Mouse (Mus musculus) MEL (cell line): Measurements from ENCODE around the gene Tead4. TPM values are rescaled to one million over a fixed set of nuclear protein-coding genes. Genes with fewer than 3 reads are reported as not detected.

Experiments
- DNase-seq: peaks from one replicate; pipeline ENCODE4 v3.0.0; 2011; ENCODE audit warnings: low read depth, low spot score
- H3K27ac ChIP-seq: 2 replicates; pipeline ENCODE4 v1.5.1; 2012; ENCODE audit warnings: low read depth, mild to moderate bottlenecking, control low read depth, low read length, moderate library complexity; ENCODE audit not compliant: control insufficient read depth
- H3K27me3 ChIP-seq, 2 experiments: fragments of 150-350 bp in 1 of 2; sonication (generic) in 1 of 2; 2 replicates each; pipeline ENCODE4 v1.6.1; 2012; ENCODE audit warnings: low read length in 2 of 2, mild to moderate bottlenecking in 2 of 2, improper control_type of control experiment in 1 of 2, moderate library complexity in 1 of 2; ENCODE audit not compliant: insufficient read depth in 2 of 2, control insufficient read depth in 1 of 2
- H3K36me3 ChIP-seq, 2 experiments: 2 replicates each; pipeline ENCODE4 v1.6.1; 2012 to 2014; ENCODE audit warnings: low read length in 2 of 2, improper control_type of control experiment in 1 of 2, inconsistent platforms in 1 of 2, mild to moderate bottlenecking in 1 of 2; ENCODE audit not compliant: insufficient read depth in 2 of 2, control insufficient read depth in 1 of 2
- H3K4me1 ChIP-seq, 2 experiments: fragments of 150-350 bp in 1 of 2; sonication (generic) in 1 of 2; 2 replicates each; pipeline ENCODE4 v1.6.1; 2012; ENCODE audit warnings: low read length in 2 of 2, improper control_type of control experiment in 1 of 2, mild to moderate bottlenecking in 1 of 2; ENCODE audit not compliant: insufficient read depth in 2 of 2, control insufficient read depth in 1 of 2
- H3K4me3 ChIP-seq, 2 experiments: fragments of 150-350 bp in 1 of 2; sonication (generic) in 1 of 2; 2 replicates each; pipeline ENCODE4 v1.5.1; 2012; ENCODE audit warnings: low read depth in 2 of 2, low read length in 2 of 2, mild to moderate bottlenecking in 2 of 2, moderate library complexity in 2 of 2, control low read depth in 1 of 2, improper control_type of control experiment in 1 of 2; ENCODE audit not compliant: control insufficient read depth in 1 of 2, insufficient read depth in 1 of 2
- H3K79me2 ChIP-seq: 2 replicates; pipeline ENCODE4 v1.6.1; 2012; ENCODE audit warnings: mild to moderate bottlenecking, low read length, moderate library complexity; ENCODE audit not compliant: control insufficient read depth, poor library complexity, insufficient read depth
- H3K9ac ChIP-seq: 2 replicates; pipeline ENCODE4 v1.6.1; 2012; ENCODE audit warnings: low read depth, mild to moderate bottlenecking, control low read depth, low read length, moderate library complexity; ENCODE audit not compliant: control insufficient read depth, poor library complexity, severe bottlenecking
- H3K9me3 ChIP-seq: fragments of 150-350 bp; sonication (generic); replicated peaks from 2 replicates; pipeline ENCODE4 v1.6.1; 2012; ENCODE audit warnings: mild to moderate bottlenecking, low read length, improper control_type of control experiment, moderate library complexity; ENCODE audit not compliant: insufficient read depth
- E2F4 ChIP-seq: IDR thresholded peaks from 2 replicates; pipeline ENCODE4 v1.6.1; 2011; ENCODE audit warnings: low read depth, low read length, improper control_type of control experiment, borderline replicate concordance
- ELF1 ChIP-seq: IDR thresholded peaks from 2 replicates; pipeline ENCODE4 v1.6.1; 2014; ENCODE audit warnings: low read depth, mild to moderate bottlenecking, inconsistent platforms, low read length, improper control_type of control experiment, moderate library complexity
- EP300 ChIP-seq, 2 experiments: IDR thresholded peaks; 2 replicates each; pipeline ENCODE4 v1.6.1; 2011; ENCODE audit warnings: improper control_type of control experiment in 2 of 2, low read length in 2 of 2, low read depth in 1 of 2, mild to moderate bottlenecking in 1 of 2
- ETS1 ChIP-seq: IDR thresholded peaks from 2 replicates; pipeline ENCODE4 v1.6.1; 2012; ENCODE audit warnings: low read depth, mild to moderate bottlenecking, inconsistent platforms, low read length, improper control_type of control experiment, moderate library complexity
- HCFC1 ChIP-seq: IDR thresholded peaks from 2 replicates; pipeline ENCODE4 v1.6.1; 2012; ENCODE audit warnings: low read depth, mild to moderate bottlenecking, inconsistent platforms, low read length, improper control_type of control experiment, moderate library complexity
- KAT2A ChIP-seq: conservative IDR thresholded peaks from 2 replicates; pipeline ENCODE4 v1.6.1; 2012; ENCODE audit warnings: low read depth, low read length, improper control_type of control experiment, inconsistent platforms
- MAFK ChIP-seq: IDR thresholded peaks from 2 replicates; pipeline ENCODE4 v1.6.1; 2011; ENCODE audit warnings: low read depth, mild to moderate bottlenecking, low read length, improper control_type of control experiment, borderline replicate concordance
- MAX ChIP-seq: IDR thresholded peaks from 2 replicates; pipeline ENCODE4 v1.6.1; 2011; ENCODE audit warnings: low read length, improper control_type of control experiment
- MXI1 ChIP-seq: IDR thresholded peaks from 2 replicates; pipeline ENCODE4 v1.6.1; 2011; ENCODE audit warnings: mild to moderate bottlenecking, low read depth, low read length, improper control_type of control experiment
- MYB ChIP-seq: IDR thresholded peaks from 2 replicates; pipeline ENCODE4 v1.6.1; 2011; ENCODE audit warnings: mild to moderate bottlenecking, low read depth, low read length, improper control_type of control experiment
- NRF1 ChIP-seq: IDR thresholded peaks from 2 replicates; pipeline ENCODE4 v1.6.1; 2014; ENCODE audit warnings: low read depth, mild to moderate bottlenecking, inconsistent platforms, low read length, improper control_type of control experiment, moderate library complexity; ENCODE audit not compliant: poor library complexity, insufficient read depth, severe bottlenecking
- POLR2AphosphoS2 ChIP-seq: IDR thresholded peaks from 2 replicates; pipeline ENCODE4 v1.6.1; 2011; ENCODE audit warnings: low read length, improper control_type of control experiment
- RAD21 ChIP-seq: IDR thresholded peaks from 2 replicates; pipeline ENCODE4 v1.6.1; 2011; ENCODE audit warnings: mild to moderate bottlenecking, low read depth, low read length, improper control_type of control experiment
- RCOR1 ChIP-seq: IDR thresholded peaks from 2 replicates; pipeline ENCODE4 v1.6.1; 2012; ENCODE audit warnings: low read depth, mild to moderate bottlenecking, inconsistent platforms, low read length, improper control_type of control experiment
- TBP ChIP-seq: IDR thresholded peaks from 2 replicates; pipeline ENCODE4 v1.8.0; 2011; ENCODE audit warnings: low read depth, low read length, improper control_type of control experiment
- TCF12 ChIP-seq: IDR thresholded peaks from 2 replicates; pipeline ENCODE4 v1.6.1; 2014; ENCODE audit warnings: low read depth, mild to moderate bottlenecking, inconsistent platforms, low read length, improper control_type of control experiment, moderate library complexity
- USF1 ChIP-seq: IDR thresholded peaks from 2 replicates; pipeline ENCODE4 v1.6.1; 2014; ENCODE audit warnings: low read depth, mild to moderate bottlenecking, inconsistent platforms, low read length, improper control_type of control experiment, moderate library complexity
- ZMIZ1 ChIP-seq: IDR thresholded peaks from 2 replicates; pipeline ENCODE4 v1.6.1; 2012; ENCODE audit warnings: low read depth, mild to moderate bottlenecking, inconsistent platforms, low read length, improper control_type of control experiment, moderate library complexity
- ZNF384 ChIP-seq: IDR thresholded peaks from 2 replicates; pipeline ENCODE4 v1.6.1; 2012; ENCODE audit warnings: low read depth, mild to moderate bottlenecking, inconsistent platforms, low read length, improper control_type of control experiment
- polyA plus RNA-seq, 2 experiments: library from polyadenylated mRNA; stranded (reverse) in 1 of 2; unstranded in 1 of 2; fragments of >175 nt in 1 of 2; fragments of >200 nt in 1 of 2; gene quantifications; 2 replicates each; pipeline versions ENCODE4 v1.2.1 to v1.2.4; 2012; ENCODE audit warnings: low replicate concordance in 2 of 2, low read depth in 1 of 2; ENCODE audit not compliant: insufficient read length in 2 of 2, insufficient read depth in 1 of 2, missing spikeins in 1 of 2
- total RNA-seq: library from RNA; depleted of rRNA; stranded (reverse); fragments of 300-350 nt; gene quantifications from 2 replicates; pipeline ENCODE4 v1.2.3, GENCODE M21; 2012

Tead4 gene
- total and polyA plus RNA-seq, 3 experiments, result not detected

DNA sequence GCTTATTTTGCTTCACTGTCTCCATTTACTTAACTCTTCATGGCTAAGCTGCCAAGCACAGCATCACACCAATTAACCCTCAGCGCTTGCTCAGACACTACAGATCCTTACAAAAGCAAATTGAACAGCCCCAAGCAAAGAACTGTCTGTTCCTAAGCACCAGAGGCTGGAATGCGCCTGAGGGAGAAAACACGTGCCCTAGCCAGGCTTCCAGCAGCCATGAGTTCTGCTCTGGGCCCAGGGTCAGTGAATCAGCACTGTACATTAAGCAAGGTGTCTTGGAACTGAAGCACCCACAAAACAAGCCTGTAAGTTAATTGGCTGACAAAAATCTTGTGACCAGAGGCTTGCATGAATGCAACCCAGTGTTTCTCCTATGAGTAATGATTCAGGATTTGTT lies 18.5 kb downstream of the Tead4 start:
- Histone ChIP-seq H3K9ac (no peak overlapping the region), H3K9me3 (no peaks in the 10 kb centered on the region), H3K4me1 (no peaks in the 10 kb centered on the region), H3K36me3 (no peaks in the 10 kb centered on the region), H3K79me2 (no peaks in the 10 kb centered on the region), H3K27me3 (no peaks in the 10 kb centered on the region), H3K4me3 (no peak overlapping the region), H3K27ac (no peak overlapping the region)
- TF ChIP-seq RAD21 (no peak), MYB (no peak), POLR2AphosphoS2 (no peak), KAT2A (no peak), TCF12 (no peak), NRF1 (no peak)
- no peak for DNase-seq

DNA sequence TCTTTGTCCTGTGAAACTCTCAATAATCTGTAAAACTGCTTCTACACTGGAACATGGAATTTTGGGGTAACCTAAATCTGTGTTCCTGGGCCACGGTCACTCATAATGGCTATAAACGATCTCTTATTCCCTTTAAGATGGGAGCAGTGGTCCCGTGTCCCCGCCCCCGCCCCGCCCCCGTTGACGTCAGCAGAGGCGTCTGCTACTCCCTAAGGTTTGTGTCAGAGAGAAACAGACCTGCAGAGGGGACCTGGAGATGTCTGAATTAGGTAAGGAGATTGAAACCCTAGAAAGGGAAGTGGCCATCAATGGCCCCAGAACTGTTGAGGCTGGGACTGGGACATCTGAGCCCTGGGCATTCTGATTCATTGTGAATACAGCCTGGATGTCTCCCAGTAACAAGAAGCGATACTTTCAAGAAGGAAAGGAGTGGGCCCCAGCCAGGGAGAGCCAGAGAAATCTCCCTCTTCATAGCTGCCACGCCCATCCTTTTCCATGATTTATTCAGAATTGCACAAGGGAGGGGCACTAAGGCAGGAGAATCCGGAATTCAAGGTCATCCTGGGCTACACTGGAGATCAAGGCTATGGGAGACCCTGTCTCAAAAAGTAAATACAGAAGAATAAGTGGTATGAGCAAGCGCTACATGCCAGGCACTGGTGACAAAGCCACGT lies 20.0 kb downstream of the Tead4 start:
- no peaks in the 10 kb centered on the region for H3K4me1 ChIP-seq
- no peaks in the 10 kb centered on the region for H3K9me3 ChIP-seq
- no peaks in the 10 kb centered on the region for H3K36me3 ChIP-seq
- no peak for TF ChIP-seq KAT2A
- TF ChIP-seq ETS1, result no peak
- no peak for TF ChIP-seq E2F4
- no peak for TF ChIP-seq TCF12
- no peak for TF ChIP-seq POLR2AphosphoS2
- no peak for TF ChIP-seq EP300 (IDR thresholded peaks at IDR 0.05; ENCODE audit: low read depth in 1 of 2, low read length in 2 of 2)
- no peak for TF ChIP-seq USF1
- TF ChIP-seq MAX, result no peak
- no peak for TF ChIP-seq ZNF384
- no peak for TF ChIP-seq ZMIZ1
- TF ChIP-seq RCOR1, result no peak
- TF ChIP-seq TBP, result no peak
- TF ChIP-seq ELF1, result no peak
- no peak for TF ChIP-seq MXI1
- no peak for TF ChIP-seq MAFK
- TF ChIP-seq HCFC1, result no peak
- no peak overlapping the region for H3K4me3 ChIP-seq
- DNase-seq, result no peak
- no peak overlapping the region for H3K9ac ChIP-seq
- no peaks in the 10 kb centered on the region for H3K79me2 ChIP-seq
- no peaks in the 10 kb centered on the region for H3K27me3 ChIP-seq
- no peak overlapping the region for H3K27ac ChIP-seq
